Mouse (Mus musculus) regulatory T cell (primary cell): Measurements from ENCODE around the gene Msmp.
"Not testable (repeated sequence)": the region's sequence is repeated elsewhere in the genome, so short reads cannot be mapped to it uniquely, and the experiment has no call there.

ENCODE experiments used
- in situ Hi-C: fragments of 300-600 bp; cut with MboI, MseI; formaldehyde crosslinking; loops from one replicate; pipeline ENCODE4 v1.15.1; 2025; ENCODE audit warnings: high pct_unique_total_duplicates

The Msmp gene

GRCm38 (mm10) chr4:43584444-43585416 lies at the start of gene Msmp:
Gene Msmp (minus strand): TSS chr4:43584494.
- in situ Hi-C loops = no loop called here

DNA sequence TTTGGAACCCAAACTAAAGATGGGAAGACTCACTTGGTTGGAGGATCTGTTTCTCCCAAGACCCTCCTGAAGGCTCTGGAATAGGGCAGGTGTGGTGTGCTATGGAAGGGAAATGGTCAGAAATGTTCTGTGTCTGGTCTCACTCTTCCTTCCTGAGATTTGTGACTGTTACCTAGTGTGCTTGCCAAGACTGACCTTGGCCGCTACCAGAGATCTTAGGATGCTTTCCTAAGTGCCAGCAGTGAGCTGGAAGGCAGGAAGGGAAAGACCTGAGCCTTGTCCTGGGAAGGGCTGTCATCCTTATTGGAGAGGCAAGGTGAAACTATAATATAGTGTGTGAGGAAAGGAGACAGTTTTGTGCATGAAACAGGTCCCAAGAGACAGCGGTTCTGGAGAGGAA lies 49.4 kb upstream of the Msmp start:
- in situ Hi-C loops = no loop called here

GRCm38 (mm10) chr4:43633296-43633695 lies 49.0 kb upstream of the Msmp start:
- in situ Hi-C loops = no loop called here

DNA sequence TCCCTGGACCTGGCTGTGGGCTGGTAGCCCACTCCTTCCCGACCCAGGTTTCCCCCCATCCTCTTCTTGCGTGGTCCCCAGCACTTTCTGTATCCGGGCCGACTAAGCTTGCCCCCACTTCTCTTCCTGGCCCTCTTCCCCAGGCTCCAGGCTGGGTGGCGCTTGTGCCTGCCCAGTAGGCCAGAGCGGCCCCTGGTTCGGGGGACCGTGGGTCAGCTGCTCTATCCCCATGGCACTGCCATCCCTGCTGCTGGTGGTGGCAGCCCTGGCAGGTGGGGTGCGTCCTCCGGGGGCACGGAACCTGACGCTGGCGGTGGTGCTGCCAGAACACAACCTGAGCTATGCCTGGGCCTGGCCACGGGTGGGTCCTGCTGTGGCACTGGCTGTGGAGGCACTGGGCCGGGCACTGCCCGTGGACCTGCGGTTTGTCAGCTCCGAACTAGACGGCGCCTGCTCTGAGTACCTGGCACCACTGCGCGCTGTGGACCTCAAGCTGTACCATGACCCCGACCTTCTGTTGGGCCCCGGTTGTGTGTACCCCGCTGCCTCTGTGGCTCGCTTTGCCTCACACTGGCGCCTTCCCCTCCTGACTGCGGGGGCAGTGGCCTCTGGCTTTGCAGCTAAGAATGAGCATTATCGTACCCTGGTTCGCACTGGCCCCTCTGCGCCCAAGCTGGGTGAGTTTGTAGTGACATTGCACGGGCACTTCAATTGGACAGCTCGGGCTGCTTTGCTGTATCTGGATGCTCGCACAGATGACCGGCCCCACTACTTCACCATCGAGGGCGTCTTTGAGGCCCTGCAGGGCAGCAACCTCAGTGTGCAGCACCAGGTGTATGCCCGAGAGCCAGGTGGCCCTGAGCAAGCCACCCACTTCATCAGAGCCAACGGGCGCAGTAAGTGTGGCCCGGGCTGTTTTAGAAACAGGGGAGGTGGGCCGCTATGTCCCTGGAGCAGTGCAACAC lies 47.9 kb upstream of the Msmp start:
- in situ Hi-C loops = no loop called here

GRCm38 (mm10) chr4:43631046-43631955 lies 47.0 kb upstream of the Msmp start, which contains the start of gene Npr2:
Gene Npr2 (plus strand): TSS chr4:43631935.
- in situ Hi-C loops = no loop called here

GRCm38 (mm10) chr4:43630671-43631045 lies 46.4 kb upstream of the Msmp start:
- in situ Hi-C loops = no loop called here

DNA sequence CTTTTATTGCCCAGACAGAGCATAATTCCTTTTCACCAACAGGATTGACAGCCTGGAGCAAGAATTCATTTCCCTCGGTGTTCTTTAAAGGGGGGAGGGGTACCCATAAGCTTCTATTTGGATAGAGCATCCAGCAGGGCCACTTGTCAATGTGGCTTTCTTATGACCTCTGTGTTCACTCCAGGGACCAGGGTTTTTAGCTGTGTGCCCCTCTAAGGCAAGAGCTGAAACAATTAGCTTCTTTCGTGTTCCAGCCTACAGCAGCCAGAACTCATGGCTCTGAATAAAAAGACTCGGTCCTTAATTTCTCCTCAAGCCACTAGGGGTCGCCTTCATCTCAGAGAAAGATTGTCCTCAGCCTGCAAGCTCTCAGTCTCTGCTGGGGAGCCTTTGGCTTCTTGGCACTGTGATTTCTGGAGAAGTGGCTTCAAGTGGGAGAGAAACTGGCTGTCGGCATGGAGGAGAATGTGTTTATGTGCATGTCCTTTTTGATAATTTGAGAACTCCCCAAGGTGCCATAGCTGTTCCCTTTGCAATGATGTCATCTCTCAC lies 45.8 kb upstream of the Msmp start:
- in situ Hi-C loops = no loop called here

DNA sequence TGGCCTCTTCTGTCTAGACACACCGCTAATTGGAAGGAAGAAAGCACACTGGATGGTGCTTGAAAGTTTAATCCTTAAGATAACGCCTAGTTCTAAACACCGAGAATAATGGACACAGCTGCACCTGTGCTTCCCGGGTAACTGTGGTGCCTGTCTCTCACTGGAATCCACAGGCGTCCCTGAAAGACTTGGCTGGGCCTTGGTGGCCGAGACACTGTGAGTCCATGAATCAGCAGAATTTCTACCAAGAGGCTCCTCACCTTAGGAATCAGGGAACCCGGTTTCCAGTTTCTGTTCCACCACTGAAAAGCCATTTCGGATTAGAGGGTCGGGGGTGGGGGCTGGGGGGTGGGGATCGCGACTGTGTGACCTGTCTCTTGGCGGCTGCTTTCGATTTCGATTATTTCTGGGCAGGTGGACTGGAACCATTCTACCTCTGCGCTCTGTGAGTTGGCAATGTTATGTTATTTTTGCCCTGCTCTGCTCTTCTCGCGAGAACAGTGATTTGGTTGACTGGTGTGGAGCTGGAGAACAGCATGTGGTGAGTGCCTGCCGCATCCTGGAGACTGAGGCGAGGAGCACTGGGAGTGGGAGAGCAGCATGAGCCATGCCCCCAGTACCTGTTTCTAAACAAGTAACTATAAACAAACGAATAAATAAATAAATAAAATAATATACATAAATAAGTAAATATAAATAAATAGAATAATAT lies 45.0 kb upstream of the Msmp start:
- in situ Hi-C loops = no loop called here

GRCm38 (mm10) chr4:43620146-43620778 lies 36.0 kb upstream of the Msmp start:
- in situ Hi-C loops = no loop called here

DNA sequence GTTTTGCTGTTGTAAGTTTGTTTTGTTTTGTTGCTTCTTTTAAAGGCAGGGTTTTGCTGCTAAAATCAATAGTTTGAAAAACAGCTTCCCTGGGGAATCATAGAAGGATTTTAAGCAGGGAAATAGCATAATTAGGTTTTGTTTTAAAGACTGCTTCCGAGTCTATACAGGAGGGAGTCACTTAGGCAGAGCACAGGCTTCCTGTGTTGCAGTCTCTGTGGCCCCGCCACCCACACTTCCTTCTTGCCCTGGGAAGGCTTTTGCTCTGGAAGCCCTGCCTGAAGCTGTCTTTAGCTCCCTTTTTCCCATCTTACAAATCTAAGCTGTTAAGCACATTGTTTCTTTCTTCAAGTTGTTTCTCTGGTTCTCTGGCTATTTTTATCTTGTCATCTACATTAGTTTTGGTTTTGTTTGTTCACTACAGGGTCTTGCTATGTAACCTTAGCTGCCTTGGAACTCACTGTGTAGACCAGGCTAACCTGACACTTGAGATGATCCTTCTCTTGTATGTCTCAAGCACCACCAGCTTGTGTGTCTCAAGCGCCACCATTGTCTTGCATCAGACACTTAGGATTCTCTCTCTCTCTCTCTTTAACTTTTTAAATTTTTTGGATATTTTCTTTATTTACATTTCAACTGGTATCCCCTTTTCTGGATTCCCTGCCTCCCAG lies 28.9 kb upstream of the Msmp start:
- in situ Hi-C loops = no loop called here

GRCm38 (mm10) chr4:43612534-43612933 lies 28.2 kb upstream of the Msmp start:
- in situ Hi-C loops = no loop called here

- in situ Hi-C loops = no loop called here
These were observed 20.7 kb upstream of the Msmp start for GRCm38 (mm10) chr4:43604751-43605685.

DNA sequence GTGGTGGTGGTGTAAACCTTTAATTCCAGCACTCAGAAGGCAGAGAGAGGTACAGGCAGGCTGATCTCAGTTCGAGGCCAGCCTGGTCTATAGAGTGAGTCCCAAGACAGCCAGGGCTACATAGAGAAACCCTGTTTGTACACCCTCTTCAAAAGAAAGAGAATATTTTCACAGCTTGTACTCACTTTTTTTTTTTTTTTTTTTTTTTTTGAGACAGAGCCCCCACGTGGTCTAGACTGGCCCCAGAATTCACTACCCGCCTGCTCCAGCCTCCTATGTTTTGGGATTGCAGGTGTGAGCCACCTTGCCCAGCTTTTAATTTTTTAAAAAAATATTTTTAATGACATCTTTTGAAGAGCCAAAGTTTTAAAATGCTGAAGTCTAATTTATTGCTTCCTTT lies 19.8 kb upstream of the Msmp start:
- in situ Hi-C loops = no loop called here

DNA sequence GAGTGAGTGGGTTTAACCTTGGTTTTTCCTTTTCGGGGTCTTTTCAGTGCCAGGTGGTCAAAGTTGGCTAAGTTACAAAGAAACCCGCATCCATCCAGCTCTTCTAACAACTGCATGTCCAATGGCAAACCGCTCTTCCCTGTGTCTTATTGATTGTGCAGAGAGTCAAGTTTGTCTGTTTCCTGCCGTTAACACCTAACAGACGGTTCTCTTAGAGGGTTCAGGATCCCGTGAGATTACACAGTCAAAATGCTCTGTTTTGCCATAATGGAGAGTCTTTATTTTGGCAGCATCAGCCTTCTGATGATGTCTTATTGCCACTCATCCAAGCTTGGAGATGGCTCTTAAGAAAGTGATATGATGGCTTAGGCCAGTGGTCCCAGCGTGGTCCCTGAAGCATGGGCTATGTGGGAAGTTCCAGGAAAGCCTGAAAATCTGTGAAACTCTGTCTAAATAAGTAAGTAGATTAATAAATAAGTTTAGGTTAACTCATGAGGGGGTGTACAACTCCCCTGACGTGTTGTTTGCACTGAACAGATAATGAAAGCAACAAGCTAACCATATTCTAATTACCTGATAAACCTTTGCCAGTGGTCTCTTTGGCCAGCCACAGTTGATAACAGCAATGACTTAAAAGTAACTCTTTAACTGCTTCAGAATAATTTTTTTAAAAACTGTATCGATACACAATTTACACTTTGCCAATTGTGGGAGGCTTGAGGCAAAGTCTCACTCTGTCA lies 16.1 kb upstream of the Msmp start:
- in situ Hi-C loops = no loop called here

DNA sequence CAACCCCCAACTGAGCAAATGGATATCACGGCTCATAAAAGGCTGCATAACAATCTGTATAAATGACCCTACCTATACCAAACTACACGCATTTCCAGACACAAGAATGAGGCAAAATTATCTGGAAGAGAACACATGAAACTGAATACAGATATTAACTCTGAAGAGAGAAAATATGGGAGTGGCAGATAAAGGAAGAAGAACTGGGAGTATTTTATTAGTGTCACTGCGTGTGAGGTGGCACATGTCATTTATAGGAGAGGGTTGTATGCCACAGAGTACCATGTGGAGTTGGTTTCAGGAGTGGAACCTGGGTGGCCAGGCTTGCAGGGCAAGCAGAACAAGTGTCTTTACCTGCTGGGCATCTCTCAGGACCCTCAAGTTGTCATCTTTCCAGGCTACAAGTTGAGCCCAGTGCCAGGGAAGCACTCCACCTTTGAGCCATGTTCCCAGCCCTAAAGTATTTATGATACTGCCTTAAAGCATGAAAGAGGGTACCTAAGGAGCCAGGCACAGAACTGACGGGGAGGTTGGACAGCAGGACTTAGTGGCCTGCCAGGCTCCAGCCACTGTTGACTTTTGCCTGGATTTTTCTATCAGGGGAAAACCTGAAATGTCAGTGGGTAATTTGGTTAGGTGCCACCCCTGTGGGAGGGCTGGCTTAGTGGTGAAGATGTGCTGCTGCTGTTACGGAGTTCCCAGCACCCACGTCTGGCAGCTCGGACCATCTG lies 14.5 kb upstream of the Msmp start:
- in situ Hi-C loops = no loop called here

DNA sequence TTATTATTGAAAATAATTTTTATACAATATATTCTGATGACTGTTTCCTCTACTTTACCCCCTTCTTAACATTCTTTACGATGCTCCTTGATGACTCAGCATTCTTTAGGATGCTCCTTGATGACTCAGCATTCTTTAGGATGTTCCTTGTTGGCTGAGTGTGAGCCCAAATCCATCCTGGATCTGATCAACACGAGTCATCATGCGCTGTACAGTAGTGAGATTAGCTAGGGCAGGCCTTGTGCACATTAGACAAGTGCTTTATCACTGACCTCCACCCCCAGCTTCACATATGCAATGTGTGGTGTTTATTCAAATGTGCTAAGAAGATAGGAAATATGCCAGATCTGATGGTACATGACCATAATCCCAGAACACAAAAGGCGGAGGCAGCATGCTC lies 13.9 kb upstream of the Msmp start:
- in situ Hi-C loops = no loop called here

DNA sequence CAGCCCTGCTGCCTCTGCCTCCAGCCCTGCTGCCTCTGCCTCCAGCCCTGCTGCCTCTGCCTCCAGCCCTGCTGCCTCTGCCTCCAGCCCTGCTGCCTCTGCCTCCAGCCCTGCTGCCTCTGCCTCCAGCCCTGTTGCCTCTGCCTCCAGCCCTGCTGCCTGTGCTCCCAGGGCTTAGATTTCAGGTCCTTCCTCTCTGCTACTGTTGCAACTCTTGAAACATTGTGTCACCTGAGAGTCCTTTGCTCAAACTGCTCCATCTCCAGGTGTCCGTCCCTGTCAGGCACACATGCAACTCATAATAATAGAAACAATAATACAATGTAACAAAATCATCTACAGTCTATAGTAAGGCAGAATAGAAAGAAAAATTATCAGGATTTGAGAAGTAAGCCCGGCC lies 12.3 kb upstream of the Msmp start:
- in situ Hi-C loops = not testable (repeated sequence)
